Mouse (Mus musculus): ENCODE measurements around the gene Dnajb14. TPM values are rescaled to one million over a fixed set of nuclear protein-coding genes. Genes with fewer than 3 reads are reported as not detected.
"Not testable (repeated sequence)": the region's sequence is repeated elsewhere in the genome, so short reads cannot be mapped to it uniquely, and the experiment has no call there.

The Dnajb14 gene
- polyA plus RNA-seq, 1 experiment from 2014 or later: 12.3 TPM

DNA sequence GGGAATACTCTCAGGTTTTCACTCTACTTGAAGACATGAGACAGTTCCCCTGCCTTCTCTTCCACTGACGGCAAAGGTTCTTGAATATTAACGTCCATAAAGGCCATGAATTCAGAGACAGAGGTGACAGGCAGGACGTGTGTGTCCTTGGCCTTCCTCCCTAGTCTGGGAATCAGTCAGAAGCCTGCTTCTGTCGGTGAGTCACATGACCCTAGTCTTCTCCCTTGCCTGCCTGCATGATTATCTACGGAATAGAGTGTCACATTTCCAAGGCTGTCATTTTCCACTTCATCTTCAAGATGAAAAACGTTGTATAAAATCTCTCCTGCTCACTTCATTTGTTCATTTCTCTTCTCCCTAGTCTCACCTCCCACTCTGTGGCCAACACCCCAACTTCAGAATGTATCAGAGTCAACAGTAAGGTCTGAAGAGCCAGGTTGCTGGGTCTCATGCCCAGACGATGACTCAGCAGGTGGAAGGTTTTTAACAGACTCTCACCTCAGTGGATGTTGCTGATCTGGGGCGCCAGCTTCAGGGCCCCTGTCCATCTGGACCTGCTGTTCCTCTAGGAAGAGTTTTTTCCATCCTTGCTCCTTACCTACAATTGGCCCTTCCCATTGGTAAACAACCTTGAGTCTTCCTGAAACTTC is 94.4 kb downstream of the Dnajb14 start:
- Histone ChIP-seq H3K9me3 (ENCODE audit: control insufficient read depth, low read length) (no peaks in the 10 kb centered on the region), H3K36me3 (ENCODE audit: control insufficient read depth, insufficient read depth, low read length) (no peaks in the 10 kb centered on the region), H3K27me3 (ENCODE audit: control insufficient read depth, insufficient read depth, low read length) (no peaks in the 10 kb centered on the region), H3K9ac (ENCODE audit: low read depth, low read length) (no peak overlapping the region), H3K27ac (ENCODE audit: low read depth, low read length) (no peak overlapping the region), H3K4me2 (replicated peaks; ENCODE audit: low read depth, low read length) (no peak overlapping the region), H3K4me3 (ENCODE audit: low read length) (no peak overlapping the region), H3K4me1 (ENCODE audit: control insufficient read depth, insufficient read depth, low read length) (no peaks in the 10 kb centered on the region)
- WGBS: 68% methylated on average over 8 of the region's 8 CpGs
- ATAC-seq (ENCODE audit: low FRiP score, low TSS enrichment): no peak

- ATAC-seq (ENCODE audit: low FRiP score, low TSS enrichment): no peak
- Histone ChIP-seq H3K4me2 (replicated peaks; ENCODE audit: low read depth, low read length) (no peak overlapping the region), H3K4me3 (ENCODE audit: low read length) (no peak overlapping the region), H3K4me1 (ENCODE audit: control insufficient read depth, insufficient read depth, low read length) (no peaks in the 10 kb centered on the region), H3K36me3 (ENCODE audit: control insufficient read depth, insufficient read depth, low read length) (no peaks in the 10 kb centered on the region), H3K9me3 (ENCODE audit: control insufficient read depth, low read length) (no peaks in the 10 kb centered on the region), H3K27ac (ENCODE audit: low read depth, low read length) (no peak overlapping the region), H3K9ac (ENCODE audit: low read depth, low read length) (no peak overlapping the region), H3K27me3 (ENCODE audit: control insufficient read depth, insufficient read depth, low read length) (no peaks in the 10 kb centered on the region)
- WGBS: 78% methylated on average over 8 of the region's 8 CpGs
These were observed 96.0 kb downstream of the Dnajb14 start for GRCm38 (mm10) chr3:137963508-137963907.

GRCm38 (mm10) chr3:137964014-137964413 is 96.5 kb downstream of the Dnajb14 start:
- not testable (repeated sequence) for H3K9me3 ChIP-seq (ENCODE audit: control insufficient read depth, low read length); H3K36me3 ChIP-seq (ENCODE audit: control insufficient read depth, insufficient read depth, low read length); H3K9ac ChIP-seq (ENCODE audit: low read depth, low read length); H3K27ac ChIP-seq (ENCODE audit: low read depth, low read length); H3K4me1 ChIP-seq (ENCODE audit: control insufficient read depth, insufficient read depth, low read length); H3K4me3 ChIP-seq (ENCODE audit: low read length); ATAC-seq (ENCODE audit: low FRiP score, low TSS enrichment); H3K4me2 ChIP-seq (replicated peaks; ENCODE audit: low read depth, low read length); H3K27me3 ChIP-seq (ENCODE audit: control insufficient read depth, insufficient read depth, low read length)
- WGBS: 64% methylated on average over 1 of the region's 1 CpGs

Other genes starting within 250 kb of the Dnajb14 start
- 10.0 and 13.5 TPM in 2 replicates for gene Ddit4l, start 246.1 kb upstream of the Dnajb14 start, polyA plus RNA-seq (2014; fragmentation: Nextera tagmentation; extraction: Ambion mirVana)
- gene Gm21962, start 196.2 kb upstream of the Dnajb14 start, polyA plus RNA-seq (2014; fragmentation: Nextera tagmentation; extraction: Ambion mirVana): not detected in 2 replicates
- 2,687 and 3,357 TPM in 2 replicates for gene H2afz, start 3.2 kb upstream of the Dnajb14 start, polyA plus RNA-seq (2014; fragmentation: Nextera tagmentation; extraction: Ambion mirVana)
- gene Lamtor3, start 50.8 kb downstream of the Dnajb14 start, polyA plus RNA-seq (2014; fragmentation: Nextera tagmentation; extraction: Ambion mirVana): 111 TPM in 2 replicates
- gene Dapp1, start 113.9 kb downstream of the Dnajb14 start, polyA plus RNA-seq (2014; fragmentation: Nextera tagmentation; extraction: Ambion mirVana): 7.2 and 11.4 TPM in 2 replicates
- 0.38 and 0.39 TPM in 2 replicates for gene 1110002E22Rik, start 197.4 kb downstream of the Dnajb14 start, polyA plus RNA-seq (2014; fragmentation: Nextera tagmentation; extraction: Ambion mirVana)
- gene Gm5105, start 199.7 kb downstream of the Dnajb14 start, polyA plus RNA-seq (2014; fragmentation: Nextera tagmentation; extraction: Ambion mirVana): 0.22 and 0.24 TPM in 2 replicates